Mouse (Mus musculus) heart, postnatal 0 days (tissue): ENCODE data around the gene Spata32. TPM values are rescaled to one million over a fixed set of nuclear protein-coding genes. Genes with fewer than 3 reads are reported as not detected.
A peak's percentile ranks its signal among the peaks of the same experiment; 100 is the strongest.

Experiments used
- ATAC-seq: fragments of 200-750 bp; cut with Nextera tagmentation; 2 replicates; pipeline ENCODE4 v1.8.0; 2017; ENCODE audit warnings: low read depth, moderate number of reproducible peaks, moderate library complexity; ENCODE audit not compliant: insufficient read depth
- DNase-seq: peaks from one replicate; pipeline ENCODE4 v3.0.0-alpha.2; 2016; ENCODE audit warnings: low spot score
- H3K27ac ChIP-seq: fragments of 300-500 bp; sonication (generic); 2 replicates; pipeline ENCODE4 v1.5.1; 2014; ENCODE audit warnings: low read depth, mild to moderate bottlenecking
- H3K27me3 ChIP-seq: fragments of 300-500 bp; sonication (generic); 2 replicates; pipeline ENCODE4 v1.6.1; 2014; ENCODE audit warnings: low read length, mixed read lengths; ENCODE audit not compliant: control insufficient read depth, insufficient read depth
- H3K36me3 ChIP-seq: fragments of 300-500 bp; sonication (generic); replicated peaks from 2 replicates; pipeline ENCODE4 v1.6.1; 2014; ENCODE audit warnings: low read length, mixed read lengths; ENCODE audit not compliant: control insufficient read depth, insufficient read depth
- H3K4me1 ChIP-seq: fragments of 300-500 bp; sonication (generic); 2 replicates; pipeline ENCODE4 v1.6.1; 2014; ENCODE audit warnings: antibody characterized with exemption; ENCODE audit not compliant: control insufficient read depth, insufficient read depth
- H3K4me2 ChIP-seq: fragments of 300-500 bp; sonication (generic); 2 replicates; pipeline ENCODE4 v1.6.1; 2014; ENCODE audit warnings: low read depth, mild to moderate bottlenecking, low read length, moderate library complexity
- H3K4me3 ChIP-seq: fragments of 300-500 bp; sonication (generic); 2 replicates; pipeline ENCODE4 v1.5.1; 2014; ENCODE audit warnings: low read depth, low read length
- H3K9ac ChIP-seq: fragments of 300-500 bp; sonication (generic); replicated peaks from 2 replicates; pipeline ENCODE4 v1.6.1; 2014; ENCODE audit warnings: low read depth, low read length, mixed read lengths
- H3K9me3 ChIP-seq: fragments of 300-500 bp; sonication (generic); replicated peaks from 2 replicates; pipeline ENCODE4 v1.6.1; 2016; ENCODE audit warnings: low read length; ENCODE audit not compliant: control insufficient read depth
- CTCF ChIP-seq: IDR thresholded peaks from 2 replicates; pipeline ENCODE4 v1.5.1; 2016; ENCODE audit warnings: antibody characterized with exemption, control low read depth, low read depth
- EP300 ChIP-seq: IDR thresholded peaks from 2 replicates; pipeline ENCODE4 v1.6.1; 2016; ENCODE audit warnings: antibody characterized with exemption, low read depth
- WGBS: fragments of 180-500 bp; shearing (Covaris S2); extraction: QIAGEN DNeasy Blood & Tissue Kit; methylation state at CpG from one replicate; pipeline ENCODE4 v1.1.7; 2014; 5-methylcytosine and 5-hydroxymethylcytosine counted together
- polyA plus RNA-seq: library from polyadenylated mRNA; unstranded; fragments of >200 nt; fragmentation: Nextera tagmentation; extraction: Ambion mirVana; gene quantifications from 2 replicates; pipeline ENCODE4 v1.2.1, GENCODE M21; 2015
- total RNA-seq: library from RNA; depleted of rRNA; stranded (reverse); fragments of >200 nt; gene quantifications from 2 replicates; pipeline ENCODE4 v1.2.3, GENCODE M21; 2014; ENCODE audit warnings: low replicate concordance

Spata32 gene
- total and polyA plus RNA-seq, 2 experiments from 2014 or later, result not detected

GRCm38 (mm10) chr11:103193825-103194168 lies 24.4 kb downstream of the Spata32 start:
- ATAC-seq (no peak), DNase-seq (no peak)
- no peak overlapping the region for H3K9ac ChIP-seq
- peaks cover 79% of the 10 kb centered on the region for H3K27me3 ChIP-seq
- no peak overlapping the region for H3K4me3 ChIP-seq
- no peak overlapping the region for H3K27ac ChIP-seq
- H3K9me3 ChIP-seq, result no peaks in the 10 kb centered on the region
- no peaks in the 10 kb centered on the region for H3K36me3 ChIP-seq
- H3K4me2 ChIP-seq, result no peak overlapping the region
- TF ChIP-seq EP300, result no peak
- no peak for TF ChIP-seq CTCF
- 0 out of 2 replicates have a peak, but pooled peaks cover 2% of the 10 kb centered on the region for H3K4me1 ChIP-seq
- WGBS, result 43% methylated on average over 9 of the region's 9 CpGs

GRCm38 (mm10) chr11:103192956-103193824 lies 25.0 kb downstream of the Spata32 start:
- Histone ChIP-seq H3K9ac (no peak overlapping the region), H3K4me2 (peak overlapping the region; percentile 35; the same call in 1 of the 2 replicates), H3K27me3 (peaks cover 73% of the 10 kb centered on the region), H3K4me1 (no peaks in the 10 kb centered on the region), H3K36me3 (no peaks in the 10 kb centered on the region), H3K27ac (no peak overlapping the region), H3K9me3 (no peaks in the 10 kb centered on the region), H3K4me3 (no peak overlapping the region)
- 9% methylated on average over 41 of the region's 44 CpGs for WGBS
- DNase-seq, result peak; percentile 15
- no peak; the same call in 1 of the 2 replicates for ATAC-seq
- TF ChIP-seq CTCF (peak; percentile 52), EP300 (no peak)

- WGBS, result 24% methylated on average over 28 of the region's 28 CpGs
- no peak overlapping the region for H3K9ac ChIP-seq
- DNase-seq, result no peak
Observed at GRCm38 (mm10) chr11:103192230-103192955, 25.8 kb downstream of the Spata32 start.

DNA sequence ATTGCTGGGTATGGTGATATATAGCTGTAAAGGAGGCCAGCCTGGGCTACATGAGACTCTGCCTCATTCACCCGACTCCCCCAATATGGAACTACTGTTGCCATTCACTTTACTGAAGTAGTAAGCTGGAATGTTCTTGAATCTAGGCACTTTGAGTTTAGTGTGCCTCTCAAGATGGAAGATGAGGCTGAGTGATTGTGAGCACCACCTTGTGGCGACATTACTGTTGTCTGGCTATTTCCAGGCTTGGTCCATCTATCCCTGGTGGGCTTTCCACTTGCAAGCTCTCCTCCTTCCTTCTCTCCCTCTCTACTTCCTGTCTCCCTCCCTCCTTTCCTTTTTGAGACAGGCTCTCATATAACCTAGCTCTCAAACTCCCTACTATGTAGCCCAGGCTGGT lies 33.3 kb downstream of the Spata32 start:
- Histone ChIP-seq H3K27me3 (no peaks in the 10 kb centered on the region), H3K9me3 (no peaks in the 10 kb centered on the region), H3K4me1 (no peaks in the 10 kb centered on the region), H3K9ac (no peak overlapping the region), H3K36me3 (no peaks in the 10 kb centered on the region), H3K4me2 (no peak overlapping the region), H3K27ac (no peak overlapping the region), H3K4me3 (no peak overlapping the region)
- DNase-seq (peak; percentile 58), ATAC-seq (peak; percentile 24; the same call in 1 of the 2 replicates)
- TF ChIP-seq EP300 (no peak), CTCF (peak; percentile 76)
- WGBS, result 32% methylated on average over 2 of the region's 2 CpGs

More at GRCm38 (mm10) chr11:103192230-103192955, 25.8 kb downstream of the Spata32 start:
- H3K4me3 ChIP-seq, result no peak overlapping the region
- peaks cover 66% of the 10 kb centered on the region for H3K27me3 ChIP-seq
- H3K9me3 ChIP-seq, result no peaks in the 10 kb centered on the region
- ATAC-seq, result no peak
- H3K4me2 ChIP-seq, result peak overlapping the region; percentile 35; the same call in 1 of the 2 replicates
- TF ChIP-seq EP300 (no peak), CTCF (no peak)
- no peaks in the 10 kb centered on the region for H3K36me3 ChIP-seq
- H3K4me1 ChIP-seq, result no peaks in the 10 kb centered on the region
- no peak overlapping the region for H3K27ac ChIP-seq

GRCm38 (mm10) chr11:103181911-103182310 lies 36.3 kb downstream of the Spata32 start:
- H3K27ac ChIP-seq, result no peak overlapping the region
- no peak for DNase-seq
- H3K4me2 ChIP-seq, result no peak overlapping the region
- H3K36me3 ChIP-seq, result no peaks in the 10 kb centered on the region
- H3K4me1 ChIP-seq, result 0 out of 2 replicates have a peak, but pooled peaks cover 13% of the 10 kb centered on the region
- ATAC-seq, result no peak
- no peaks in the 10 kb centered on the region for H3K27me3 ChIP-seq
- no peak overlapping the region for H3K4me3 ChIP-seq
- no peak for TF ChIP-seq EP300
- TF ChIP-seq CTCF, result no peak
- H3K9me3 ChIP-seq, result no peaks in the 10 kb centered on the region
- 77% methylated on average over 3 of the region's 3 CpGs for WGBS
- no peak overlapping the region for H3K9ac ChIP-seq
